Mouse (Mus musculus) kidney, postnatal 0 days (tissue): ENCODE measurements around the gene 1700019D03Rik. TPM values are rescaled to one million over a fixed set of nuclear protein-coding genes. Genes with fewer than 3 reads are reported as not detected.

Source experiments
- ATAC-seq: fragments of 200-750 bp; cut with Nextera tagmentation; replicated peaks from 2 replicates; pipeline ENCODE4 v1.8.0; 2017; ENCODE audit warnings: low read depth, moderate number of reproducible peaks, moderate TSS enrichment, moderate library complexity; ENCODE audit not compliant: low FRiP score
- DNase-seq: peaks from one replicate; pipeline ENCODE4 v3.0.0-alpha.2; 2016; ENCODE audit warnings: low spot score
- H3K27ac ChIP-seq: fragments of 300-500 bp; sonication (generic); 2 replicates; pipeline ENCODE4 v1.5.1; 2014; ENCODE audit warnings: mild to moderate bottlenecking
- H3K27me3 ChIP-seq: fragments of 300-500 bp; sonication (generic); 2 replicates; pipeline ENCODE4 v1.6.1; 2014; ENCODE audit warnings: low read length, mixed read lengths; ENCODE audit not compliant: insufficient read depth
- H3K36me3 ChIP-seq: fragments of 300-500 bp; sonication (generic); 2 replicates; pipeline ENCODE4 v1.6.1; 2014; ENCODE audit warnings: low read length, mixed read lengths; ENCODE audit not compliant: insufficient read depth
- H3K4me1 ChIP-seq: fragments of 300-500 bp; sonication (generic); replicated peaks from 2 replicates; pipeline ENCODE4 v1.6.1; 2014; ENCODE audit warnings: antibody characterized with exemption, low read length, mixed read lengths; ENCODE audit not compliant: insufficient read depth
- H3K4me2 ChIP-seq: fragments of 300-500 bp; sonication (generic); 2 replicates; pipeline ENCODE4 v1.6.1; 2014; ENCODE audit warnings: mild to moderate bottlenecking, low read length, moderate library complexity, mixed read lengths
- H3K4me3 ChIP-seq: fragments of 300-500 bp; sonication (generic); replicated peaks from 2 replicates; pipeline ENCODE4 v1.5.1; 2014; ENCODE audit warnings: low read depth, low read length
- H3K9ac ChIP-seq: fragments of 300-500 bp; sonication (generic); 2 replicates; pipeline ENCODE4 v1.6.1; 2014; ENCODE audit warnings: low read depth, low read length
- H3K9me3 ChIP-seq: fragments of 300-500 bp; sonication (generic); replicated peaks from 2 replicates; pipeline ENCODE4 v1.6.1; 2016; ENCODE audit warnings: low read length, inconsistent platforms, mixed read lengths
- CTCF ChIP-seq: IDR thresholded peaks from 2 replicates; pipeline ENCODE4 v1.5.1; 2016; ENCODE audit warnings: antibody characterized with exemption, low read depth, mild to moderate bottlenecking, moderate library complexity
- WGBS: fragments of 180-500 bp; shearing (Covaris S2); extraction: QIAGEN DNeasy Blood & Tissue Kit; methylation state at CpG from one replicate; pipeline ENCODE4 v1.1.7; 2014; 5-methylcytosine and 5-hydroxymethylcytosine counted together
- polyA plus RNA-seq: library from polyadenylated mRNA; unstranded; fragments of >200 nt; fragmentation: Nextera tagmentation; extraction: Ambion mirVana; gene quantifications from 2 replicates; pipeline ENCODE4 v1.2.1, GENCODE M21; 2015

Gene 1700019D03Rik
- polyA plus RNA-seq, 1 experiment from 2014 or later: 8.1 TPM

DNA sequence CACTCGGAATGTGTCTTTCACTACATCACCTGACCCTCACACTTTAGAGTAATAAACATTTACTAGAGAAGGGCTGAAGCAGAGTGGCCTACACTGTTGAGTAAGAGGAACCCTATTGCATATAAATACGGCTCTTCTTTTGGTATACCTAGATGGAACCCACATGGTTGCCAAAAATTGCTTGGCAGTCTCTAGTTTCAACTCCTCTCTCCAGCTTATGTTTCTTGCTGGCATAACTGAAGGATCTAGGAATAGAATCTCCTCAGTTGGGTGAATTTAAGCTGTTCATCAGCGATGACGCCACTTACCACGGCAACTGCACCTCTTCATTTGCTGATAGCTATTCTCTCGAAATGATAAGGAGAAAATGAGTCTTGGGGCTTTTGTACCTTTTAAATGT lies 5.3 kb downstream of the 1700019D03Rik start:
- no peaks in the 10 kb centered on the region for H3K9me3 ChIP-seq
- no peaks in the 10 kb centered on the region for H3K27me3 ChIP-seq
- no peaks in the 10 kb centered on the region for H3K4me1 ChIP-seq
- H3K9ac ChIP-seq: no peak overlapping the region
- no peak for ATAC-seq
- no peaks in the 10 kb centered on the region for H3K36me3 ChIP-seq
- no peak overlapping the region for H3K4me2 ChIP-seq
- H3K4me3 ChIP-seq: no peak overlapping the region
- no peak for DNase-seq
- 82% methylated on average over 6 of the region's 6 CpGs for WGBS
- no peak overlapping the region for H3K27ac ChIP-seq
- TF ChIP-seq CTCF: no peak

- DNase-seq: no peak
- Histone ChIP-seq H3K9me3 (no peaks in the 10 kb centered on the region), H3K4me2 (no peak overlapping the region), H3K9ac (no peak overlapping the region), H3K36me3 (no peaks in the 10 kb centered on the region), H3K4me1 (no peaks in the 10 kb centered on the region), H3K27ac (no peak overlapping the region), H3K4me3 (no peak overlapping the region), H3K27me3 (no peaks in the 10 kb centered on the region)
- 72% methylated on average over 5 of the region's 5 CpGs for WGBS
- TF ChIP-seq CTCF: no peak
- no peak for ATAC-seq
These were observed 33.3 kb downstream of the 1700019D03Rik start for GRCm38 (mm10) chr1:52986692-52987091.

DNA sequence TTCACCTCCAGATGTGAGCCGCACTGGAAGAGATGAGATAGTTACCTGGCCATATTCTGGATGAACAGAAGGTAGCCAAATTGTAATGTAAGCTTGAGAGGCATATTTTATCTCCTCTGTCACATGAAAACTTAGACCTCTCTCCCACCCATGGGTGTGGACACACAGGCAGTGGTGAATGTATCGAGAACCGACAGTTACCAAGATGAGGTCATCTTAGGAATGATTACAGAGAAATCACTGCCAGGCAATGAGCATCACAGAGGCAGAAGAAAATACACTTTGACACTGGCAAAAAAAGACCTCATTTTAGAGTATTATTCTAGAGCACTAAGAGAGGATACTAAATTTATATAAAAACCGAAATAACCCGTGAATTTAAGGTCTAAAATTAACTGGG lies 46.8 kb downstream of the 1700019D03Rik start:
- H3K36me3 ChIP-seq: no peaks in the 10 kb centered on the region
- WGBS: 72% methylated on average over 5 of the region's 5 CpGs
- H3K27me3 ChIP-seq: no peaks in the 10 kb centered on the region
- H3K4me2 ChIP-seq: no peak overlapping the region
- no peaks in the 10 kb centered on the region for H3K4me1 ChIP-seq
- DNase-seq: no peak
- H3K9ac ChIP-seq: no peak overlapping the region
- H3K4me3 ChIP-seq: no peak overlapping the region
- ATAC-seq: no peak
- no peaks in the 10 kb centered on the region for H3K9me3 ChIP-seq
- no peak for TF ChIP-seq CTCF
- H3K27ac ChIP-seq: no peak overlapping the region

- no peak overlapping the region for H3K27ac ChIP-seq
- no peak overlapping the region for H3K4me2 ChIP-seq
- no peaks in the 10 kb centered on the region for H3K36me3 ChIP-seq
- WGBS: 78% methylated on average over 2 of the region's 2 CpGs
- H3K9me3 ChIP-seq: no peaks in the 10 kb centered on the region
- ATAC-seq (no peak), DNase-seq (no peak)
- H3K4me1 ChIP-seq: no peaks in the 10 kb centered on the region
- no peak overlapping the region for H3K9ac ChIP-seq
- TF ChIP-seq CTCF: no peak
- no peak overlapping the region for H3K4me3 ChIP-seq
- H3K27me3 ChIP-seq: no peaks in the 10 kb centered on the region
These were observed 48.0 kb downstream of the 1700019D03Rik start for GRCm38 (mm10) chr1:52971881-52972503.

- 79% methylated on average over 8 of the region's 8 CpGs for WGBS
- no peak for ATAC-seq
- H3K27me3 ChIP-seq: no peaks in the 10 kb centered on the region
These were observed 55.4 kb downstream of the 1700019D03Rik start for GRCm38 (mm10) chr1:52964581-52964980.

GRCm38 (mm10) chr1:52963097-52963496 lies 56.9 kb downstream of the 1700019D03Rik start:
- Histone ChIP-seq H3K9me3 (no peaks in the 10 kb centered on the region), H3K4me3 (no peak overlapping the region), H3K4me2 (no peak overlapping the region), H3K36me3 (no peaks in the 10 kb centered on the region), H3K27me3 (no peaks in the 10 kb centered on the region), H3K27ac (no peak overlapping the region), H3K4me1 (no peaks in the 10 kb centered on the region), H3K9ac (no peak overlapping the region)
- no peak for TF ChIP-seq CTCF
- DNase-seq (no peak), ATAC-seq (no peak)
- WGBS: 80% methylated on average over 2 of the region's 2 CpGs

More at GRCm38 (mm10) chr1:52964581-52964980, 55.4 kb downstream of the 1700019D03Rik start:
- no peak for DNase-seq
- H3K4me2 ChIP-seq: no peak overlapping the region
- H3K4me1 ChIP-seq: no peaks in the 10 kb centered on the region
- H3K9ac ChIP-seq: no peak overlapping the region
- no peak overlapping the region for H3K4me3 ChIP-seq
- H3K36me3 ChIP-seq: no peaks in the 10 kb centered on the region
- H3K9me3 ChIP-seq: no peaks in the 10 kb centered on the region
- TF ChIP-seq CTCF: no peak; the same call in 1 of the 2 replicates
- H3K27ac ChIP-seq: no peak overlapping the region

DNA sequence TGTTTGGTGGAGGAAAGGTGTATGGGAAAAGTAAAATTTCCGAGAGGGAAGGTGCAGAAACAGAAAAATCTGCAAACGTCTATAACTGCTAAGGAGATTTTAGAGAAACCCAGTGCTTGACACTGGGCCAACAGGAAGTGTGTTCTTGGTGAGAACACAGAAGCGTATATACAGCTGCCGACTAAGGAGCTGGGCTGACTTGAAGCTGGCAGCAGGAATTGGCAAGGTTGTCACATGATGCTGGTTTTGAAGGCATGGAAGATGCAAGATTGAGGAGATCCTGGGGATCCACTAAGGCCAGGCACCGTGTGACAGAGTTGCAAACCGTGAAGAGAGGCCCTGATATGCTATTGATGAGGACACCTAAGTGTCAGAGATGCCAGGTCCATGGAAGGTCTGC lies 59.8 kb downstream of the 1700019D03Rik start:
- whole genome bisulfite sequencing: 60% methylated on average over 6 of the region's 6 CpGs
- H3K4me3 ChIP-seq: no peak overlapping the region
- no peak overlapping the region for H3K4me2 ChIP-seq
- no peaks in the 10 kb centered on the region for H3K36me3 ChIP-seq
- DNase-seq (no peak), ATAC-seq (no peak)
- H3K4me1 ChIP-seq: no peaks in the 10 kb centered on the region
- no peak overlapping the region for H3K27ac ChIP-seq
- H3K27me3 ChIP-seq: no peaks in the 10 kb centered on the region
- TF ChIP-seq CTCF: no peak
- no peak overlapping the region for H3K9ac ChIP-seq
- no peaks in the 10 kb centered on the region for H3K9me3 ChIP-seq
